Mouse (Mus musculus): ENCODE measurements at regions not wholly inside any gene's neighbourhood (a gene's known extent, or its start where the extent isn't known, plus 50 kb on each side); places are given as distances from the start of the nearest gene placed in this dataset.

DNA sequence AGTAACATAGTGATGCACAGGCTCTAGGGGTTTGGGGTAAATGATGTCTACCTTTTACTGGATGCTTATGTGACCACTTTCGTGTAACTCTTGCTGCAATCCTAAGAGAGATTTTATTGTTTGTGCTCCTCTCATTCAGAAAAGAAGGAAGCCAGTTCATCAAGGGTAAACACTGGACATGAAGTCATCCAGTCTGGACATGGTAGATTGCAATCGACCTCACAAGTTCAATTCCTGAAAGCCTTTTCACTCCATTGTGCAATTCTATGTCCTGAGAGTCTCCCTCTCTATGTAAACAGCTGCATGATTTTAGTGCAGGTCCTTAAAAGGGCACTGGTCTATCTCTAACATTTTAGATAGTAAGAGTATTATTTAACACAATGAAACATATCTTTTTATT is 73.5 kb upstream of the Gm16223 start:
- no peak for DNase-seq (ENCODE audit: low spot score)

DNA sequence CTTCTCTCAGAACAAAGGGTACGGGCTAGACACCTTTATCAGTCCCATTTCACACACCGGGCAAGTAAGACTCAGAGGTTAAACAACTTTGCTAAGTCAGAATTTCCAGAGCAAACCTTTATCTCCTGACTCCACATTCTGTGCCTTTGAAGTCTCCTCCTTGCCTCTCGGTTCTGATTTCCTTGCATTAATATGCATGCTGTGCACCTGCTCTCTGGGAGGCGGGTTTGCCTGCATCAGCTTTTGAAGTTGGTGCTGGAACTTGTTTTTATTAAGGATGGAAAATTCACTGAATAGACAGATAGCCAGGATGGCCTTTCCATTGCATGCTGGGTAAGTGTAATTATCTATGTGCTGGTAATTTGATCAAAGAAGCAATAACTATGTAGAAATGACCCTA is 84.2 kb upstream of the Gm16223 start:
- DNase-seq (ENCODE audit: low spot score): no peak

DNA sequence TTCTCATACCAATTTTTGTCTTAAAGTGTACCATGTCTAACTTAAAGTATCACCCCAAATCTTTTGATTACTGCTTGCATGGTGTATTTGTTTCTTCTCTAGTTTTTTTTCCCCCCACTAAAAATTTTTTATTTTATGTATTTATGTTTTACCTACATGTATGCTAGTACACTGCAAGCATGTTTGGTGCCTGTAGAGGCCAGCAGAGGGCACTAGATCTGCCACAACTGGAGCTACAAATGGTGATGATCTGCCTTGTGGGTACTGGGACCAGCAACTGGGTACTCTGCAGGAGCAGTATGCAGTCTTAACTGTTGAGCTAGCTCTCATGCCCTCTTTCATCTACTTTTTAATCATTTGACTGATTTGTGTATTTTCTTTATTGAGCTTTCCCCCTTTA is 92.2 kb upstream of the Gm16223 start:
- no peak for DNase-seq (ENCODE audit: low spot score)

DNA sequence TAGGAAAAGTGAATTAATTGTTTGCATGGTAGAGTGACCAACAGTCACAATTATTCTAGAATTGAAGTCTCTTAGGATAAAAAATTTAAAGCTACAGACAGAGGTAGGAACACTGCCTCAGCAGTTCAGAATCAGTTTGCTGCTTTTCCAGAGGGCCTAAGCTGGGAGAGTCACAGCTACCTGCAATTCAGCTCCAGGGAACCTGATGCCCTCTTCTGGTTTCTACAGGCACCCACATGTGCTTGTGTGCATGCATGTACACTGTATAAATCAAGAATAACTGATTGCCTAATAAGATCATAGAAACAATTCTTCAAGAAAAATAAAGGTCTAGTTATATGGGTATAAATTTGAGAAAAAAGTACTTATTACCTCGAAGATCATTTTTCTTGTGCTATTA is 96.6 kb upstream of the Gm16223 start:
- DNase-seq (ENCODE audit: low spot score): no peak

DNA sequence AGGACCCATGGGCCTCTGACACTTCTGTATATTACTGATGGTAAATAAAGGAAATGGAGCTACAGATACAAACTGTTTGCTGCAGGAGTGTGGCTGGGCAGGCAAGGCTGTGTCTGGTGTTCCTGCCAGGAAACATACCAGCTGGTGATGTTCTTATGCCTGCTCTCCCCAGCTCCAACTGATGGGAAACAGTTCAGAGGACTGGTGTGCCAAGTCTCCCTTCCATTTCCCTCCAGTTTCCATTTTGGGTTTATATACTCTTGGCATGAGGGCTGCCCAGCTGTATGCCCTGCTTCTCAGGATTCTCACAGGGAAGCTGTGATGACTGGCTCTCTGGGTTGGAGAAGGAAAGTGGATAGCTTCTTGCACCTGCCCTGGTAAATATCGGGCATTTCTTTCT is 100.8 kb upstream of the Gm16223 start:
- no peak for DNase-seq (ENCODE audit: low spot score)

DNA sequence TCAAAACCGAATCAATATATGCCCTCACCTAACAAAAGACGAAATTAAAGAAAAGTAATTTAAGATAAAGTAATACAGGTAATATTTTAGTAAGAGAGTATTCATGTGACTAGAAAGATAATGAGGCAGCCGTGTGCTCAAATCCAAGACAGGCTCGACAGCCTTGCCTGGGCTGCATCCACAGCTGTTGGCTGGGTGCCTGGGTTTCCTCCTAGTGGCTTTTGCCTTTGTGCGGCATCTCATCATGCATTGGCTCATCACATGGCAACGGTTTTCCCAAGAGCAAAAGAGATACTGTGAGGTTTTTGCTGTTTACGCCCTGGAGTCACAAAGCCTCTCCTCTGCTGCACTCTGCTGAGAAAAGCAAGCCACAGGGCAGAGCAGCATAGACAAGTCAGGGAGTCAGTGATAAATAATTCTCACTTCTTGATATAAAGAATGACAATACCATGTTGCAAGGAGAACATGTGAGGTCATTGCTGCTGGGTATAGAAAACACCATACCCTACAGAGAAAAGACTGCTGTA is 103.1 kb upstream of the Bod1l start:
- no peak for DNase-seq (ENCODE audit: low spot score)

DNA sequence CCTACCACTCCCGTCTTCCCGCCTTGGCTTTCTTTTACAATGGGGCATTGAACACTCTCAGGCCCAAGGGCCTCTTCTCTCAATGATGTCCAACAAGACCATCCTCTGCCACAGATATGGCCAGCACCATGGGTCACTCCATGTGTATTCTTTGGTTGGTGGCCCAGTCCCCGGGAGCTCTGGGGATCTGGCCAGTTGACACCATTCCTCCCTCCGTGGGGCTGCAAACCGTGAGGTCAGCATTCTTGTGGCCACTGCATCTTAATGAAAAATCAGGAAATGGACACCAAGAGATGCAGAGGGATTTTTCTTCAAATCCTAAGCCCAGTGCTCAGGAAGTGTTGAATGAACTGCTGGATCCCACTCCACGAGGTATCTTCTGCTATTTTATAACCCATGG is 99.3 kb upstream of the Bod1l start:
- no peak for DNase-seq (ENCODE audit: low spot score)

DNA sequence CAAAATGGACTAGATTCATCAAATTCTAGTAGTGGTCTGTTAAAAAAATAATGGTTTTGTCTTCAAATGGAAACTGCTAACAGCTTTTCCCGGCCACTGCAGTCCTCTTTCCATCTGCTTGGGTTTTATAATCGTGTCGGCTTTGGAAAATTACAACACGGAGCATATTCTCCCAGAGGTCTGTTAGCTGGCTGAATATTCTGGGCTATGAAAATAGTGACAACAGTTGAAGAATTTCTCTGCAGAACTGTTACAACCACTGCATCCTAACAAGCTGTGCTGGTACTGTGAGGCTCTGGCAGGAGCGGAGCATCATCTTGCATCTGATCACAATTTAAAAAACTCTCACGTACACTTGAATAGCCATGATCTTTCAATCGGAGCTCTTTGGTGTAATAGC is 98.0 kb upstream of the Bod1l start:
- DNase-seq (ENCODE audit: low spot score): peak; percentile 35

DNA sequence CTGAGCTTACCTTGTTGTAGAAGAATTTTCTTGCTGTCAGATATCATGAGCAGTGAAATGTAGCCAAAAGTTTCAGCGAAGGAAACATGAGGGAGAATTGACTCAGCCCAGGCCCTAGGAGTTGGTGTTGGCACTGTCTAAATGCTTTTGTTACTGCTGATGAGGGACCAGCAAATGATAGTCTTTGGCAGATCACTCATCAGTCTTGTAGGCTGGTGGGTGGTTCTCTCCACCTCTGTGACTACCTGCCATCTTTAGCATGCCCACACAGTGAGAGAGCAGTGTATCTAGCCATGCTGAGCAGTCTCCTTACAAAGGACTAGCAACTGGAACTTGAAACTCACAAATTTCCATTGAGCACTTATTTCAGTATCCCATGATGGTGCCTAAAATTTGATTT is 97.1 kb upstream of the Bod1l start:
- peak; percentile 7 for DNase-seq (ENCODE audit: low spot score)

DNA sequence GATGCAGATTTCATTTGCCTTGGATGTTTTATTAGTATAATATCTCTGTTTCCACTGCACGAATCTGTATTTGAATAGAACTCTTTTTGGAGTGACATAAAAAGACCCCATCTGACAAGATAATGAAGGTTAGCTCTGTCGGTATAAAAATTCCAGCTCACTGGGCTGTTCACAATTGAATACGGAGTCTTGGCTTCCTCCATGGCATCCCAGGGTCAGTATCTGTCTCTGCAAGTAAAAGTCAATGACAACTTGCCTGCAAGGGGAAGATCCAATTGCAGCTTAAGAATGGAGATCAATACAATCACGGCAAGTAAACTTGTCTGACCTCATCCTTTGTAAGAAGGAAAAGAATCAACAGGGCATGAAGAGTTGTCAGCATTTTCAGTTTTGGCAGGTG is 95.6 kb upstream of the Bod1l start:
- no peak for DNase-seq (ENCODE audit: low spot score)

DNA sequence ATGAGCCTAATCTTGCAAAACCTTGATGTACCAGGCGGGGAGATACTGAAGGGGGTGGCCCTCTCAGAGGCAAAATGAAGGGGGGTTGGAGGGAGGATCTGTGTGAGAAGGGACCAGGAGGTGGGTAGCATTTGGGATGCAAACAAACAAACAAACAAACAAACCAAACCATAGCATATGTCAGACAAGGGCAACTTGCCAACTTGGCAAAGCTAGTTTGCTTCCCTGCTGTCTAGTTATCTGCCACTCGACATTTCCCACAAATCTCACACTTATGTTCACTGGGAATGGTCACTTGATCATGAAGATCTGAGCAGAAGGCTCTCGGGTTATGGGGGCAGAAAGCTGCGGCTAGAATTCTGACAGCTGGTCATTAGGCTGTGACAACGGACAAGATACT is 65.9 kb upstream of the Bod1l start:
- DNase-seq (ENCODE audit: low spot score): no peak

DNA sequence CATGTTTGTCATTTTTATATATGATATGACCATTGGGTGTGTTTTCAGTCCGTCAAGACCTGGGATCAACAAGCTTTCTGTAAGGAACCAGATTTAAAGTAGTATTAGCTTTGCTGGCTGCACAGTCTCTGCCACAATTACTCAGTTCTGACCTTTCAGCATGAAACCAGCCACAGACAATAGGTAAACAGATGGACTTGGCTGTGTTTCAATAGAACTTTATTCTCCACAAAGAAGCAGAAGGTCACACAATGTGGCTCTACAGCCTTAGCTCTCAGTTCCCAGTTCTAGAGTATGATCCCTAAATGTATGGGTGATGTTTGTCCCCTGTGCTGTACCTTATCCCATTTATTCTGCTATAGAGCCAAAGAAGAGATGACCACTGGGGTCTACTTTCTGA is 63.6 kb upstream of the Bod1l start:
- no peak for DNase-seq (ENCODE audit: low spot score)

DNA sequence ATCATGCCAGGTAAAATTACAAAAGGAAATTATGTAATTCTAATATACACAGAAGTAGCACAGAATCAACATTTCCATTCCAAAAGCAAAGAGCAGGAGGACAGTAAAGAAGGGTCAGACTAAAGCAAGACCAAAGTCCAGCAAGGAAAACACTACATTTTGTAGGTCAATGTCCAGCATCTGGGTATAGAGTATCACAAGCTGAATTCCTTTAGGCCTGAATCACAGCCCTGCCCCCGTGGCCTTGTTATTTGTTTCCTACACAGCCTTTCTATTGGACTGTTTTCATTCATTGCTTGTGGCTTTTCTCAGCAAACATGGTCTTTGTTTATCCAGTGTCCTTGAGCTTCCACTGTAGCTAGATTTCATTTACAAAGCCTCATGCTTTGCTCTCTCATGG is 60.4 kb upstream of the Bod1l start:
- DNase-seq (ENCODE audit: low spot score): no peak

DNA sequence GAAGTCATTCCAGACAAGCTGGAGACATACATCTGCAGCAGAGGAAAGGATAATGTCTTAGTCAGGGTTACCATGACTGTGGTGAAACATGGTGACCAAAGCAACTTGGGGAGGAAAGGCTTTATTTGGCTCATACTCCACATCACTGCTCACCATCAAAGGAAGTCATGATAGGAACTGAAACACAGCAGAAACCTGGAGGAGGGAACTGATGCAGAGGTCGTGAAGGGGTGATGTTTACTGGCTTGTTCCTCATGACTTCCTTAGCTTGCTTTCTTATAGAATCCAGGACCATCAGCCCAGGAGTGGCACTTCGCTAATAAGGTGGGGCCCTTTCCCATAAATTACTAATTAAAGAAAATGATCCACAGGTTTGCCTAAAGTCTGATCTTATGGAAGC is 55.1 kb upstream of the Bod1l start:
- DNase-seq (ENCODE audit: low spot score): no peak

DNA sequence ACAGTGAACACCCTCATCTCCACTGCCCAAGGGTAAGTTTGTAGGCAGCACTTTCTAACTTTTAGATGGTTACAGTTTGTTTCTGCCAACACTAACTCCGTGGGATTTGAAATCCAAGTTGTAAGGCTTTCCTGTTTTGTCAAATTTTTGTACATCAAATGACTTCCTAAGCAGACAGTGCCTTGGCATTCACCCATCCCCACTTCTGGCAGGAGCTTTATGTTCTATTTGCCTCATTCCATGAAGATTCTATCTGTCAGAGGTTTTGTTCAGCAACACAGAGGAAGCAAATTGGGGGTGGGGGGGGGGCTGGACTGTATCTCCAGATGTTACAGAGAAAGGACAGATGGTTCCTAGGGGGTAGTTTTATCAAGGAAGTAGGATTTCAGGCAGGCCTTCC is 54.6 kb upstream of the Bod1l start:
- no peak for DNase-seq (ENCODE audit: low spot score)

Measured in left cerebral cortex, adult 11 months (tissue).